Mouse (Mus musculus) intestine, embryonic 14.5 days (tissue): Measurements from ENCODE around the gene Kcnn3. TPM values are rescaled to one million over a fixed set of nuclear protein-coding genes. Genes with fewer than 3 reads are reported as not detected.

Experiments
- ATAC-seq: fragments of 200-750 bp; cut with Nextera tagmentation; replicated peaks from 2 replicates; pipeline ENCODE4 v1.8.0; 2017; ENCODE audit warnings: low read depth, moderate number of reproducible peaks, moderate TSS enrichment, moderate library complexity; ENCODE audit not compliant: low FRiP score, low TSS enrichment
- DNase-seq: peaks from one replicate; pipeline ENCODE4 v3.0.0-alpha.2; 2018; ENCODE audit warnings: low spot score
- H3K27ac ChIP-seq: fragments of 300-500 bp; sonication (generic); 2 replicates; pipeline ENCODE4 v1.5.1; 2014; ENCODE audit warnings: low read depth, mild to moderate bottlenecking, control low read depth
- H3K27me3 ChIP-seq: fragments of 300-500 bp; sonication (generic); replicated peaks from 2 replicates; pipeline ENCODE4 v1.6.1; 2014; ENCODE audit warnings: low read length, control low read depth; ENCODE audit not compliant: control insufficient read depth, insufficient read depth
- H3K36me3 ChIP-seq: fragments of 300-500 bp; sonication (generic); 2 replicates; pipeline ENCODE4 v1.6.1; 2014; ENCODE audit warnings: low read length, control low read depth; ENCODE audit not compliant: control insufficient read depth, insufficient read depth
- H3K4me1 ChIP-seq: fragments of 300-500 bp; sonication (generic); replicated peaks from 2 replicates; pipeline ENCODE4 v1.6.1; 2014; ENCODE audit warnings: low read length, control low read depth, mixed read lengths; ENCODE audit not compliant: control insufficient read depth, insufficient read depth
- H3K4me2 ChIP-seq: fragments of 300-500 bp; sonication (generic); 2 replicates; pipeline ENCODE4 v1.6.1; 2014; ENCODE audit warnings: low read length
- H3K4me3 ChIP-seq: fragments of 300-500 bp; sonication (generic); 2 replicates; pipeline ENCODE4 v1.5.1; 2014; ENCODE audit warnings: low read depth, low read length, control low read depth, mixed read lengths
- H3K9ac ChIP-seq: fragments of 300-500 bp; sonication (generic); 2 replicates; pipeline ENCODE4 v1.6.1; 2014; ENCODE audit warnings: mild to moderate bottlenecking, low read length
- H3K9me3 ChIP-seq: fragments of 300-500 bp; sonication (generic); 2 replicates; pipeline ENCODE4 v1.6.1; 2016; ENCODE audit warnings: low read length, control low read depth; ENCODE audit not compliant: control insufficient read depth
- WGBS: fragments of 180-500 bp; shearing (Covaris S2); extraction: QIAGEN DNeasy Blood & Tissue Kit; methylation state at CpG from one replicate; pipeline ENCODE4 v1.1.7; 2014; 5-methylcytosine and 5-hydroxymethylcytosine counted together
- polyA plus RNA-seq: library from polyadenylated mRNA; unstranded; fragments of >200 nt; fragmentation: Nextera tagmentation; extraction: Ambion mirVana; gene quantifications from 2 replicates; pipeline ENCODE4 v1.2.1, GENCODE M21; 2014

Kcnn3 gene
- polyA plus RNA-seq, 1 experiment from 2014 or later, result 5.6 TPM

- Histone ChIP-seq H3K4me2 (no peak overlapping the region), H3K27me3 (no peaks in the 10 kb centered on the region), H3K9ac (no peak overlapping the region), H3K27ac (peak overlapping the region; percentile 91), H3K9me3 (no peaks in the 10 kb centered on the region), H3K4me3 (no peak overlapping the region), H3K36me3 (no peaks in the 10 kb centered on the region), H3K4me1 (peaks cover 35% of the 10 kb centered on the region)
- ATAC-seq (no peak), DNase-seq (peak; percentile 66)
- 40% methylated on average over 3 of the region's 3 CpGs for WGBS
These were observed 109.8 kb downstream of the Kcnn3 start for GRCm38 (mm10) chr3:89629811-89630210.

- H3K4me2 ChIP-seq, result no peak overlapping the region
- ATAC-seq (peak; percentile 71; the same call in 1 of the 2 replicates), DNase-seq (no peak)
- peak overlapping the region; percentile 75; the same call in 1 of the 2 replicates for H3K27ac ChIP-seq
- no peaks in the 10 kb centered on the region for H3K27me3 ChIP-seq
- H3K4me1 ChIP-seq, result peaks cover 30% of the 10 kb centered on the region
- H3K9me3 ChIP-seq, result no peaks in the 10 kb centered on the region
- no peak overlapping the region for H3K4me3 ChIP-seq
- WGBS, result 41% methylated on average over 5 of the region's 5 CpGs
- H3K36me3 ChIP-seq, result no peaks in the 10 kb centered on the region
- no peak overlapping the region for H3K9ac ChIP-seq
These were observed 111.8 kb downstream of the Kcnn3 start for GRCm38 (mm10) chr3:89631750-89632149.

GRCm38 (mm10) chr3:89633531-89633930, 113.6 kb downstream of the Kcnn3 start:
- DNase-seq (no peak), ATAC-seq (no peak)
- no peaks in the 10 kb centered on the region for H3K9me3 ChIP-seq
- no peak overlapping the region for H3K27ac ChIP-seq
- H3K9ac ChIP-seq, result no peak overlapping the region
- H3K4me3 ChIP-seq, result no peak overlapping the region
- 87% methylated on average over 6 of the region's 6 CpGs for WGBS
- H3K4me2 ChIP-seq, result no peak overlapping the region
- H3K36me3 ChIP-seq, result no peaks in the 10 kb centered on the region
- H3K4me1 ChIP-seq, result peaks cover 30% of the 10 kb centered on the region
- no peaks in the 10 kb centered on the region for H3K27me3 ChIP-seq

GRCm38 (mm10) chr3:89633941-89634340, 114.0 kb downstream of the Kcnn3 start:
- no peak overlapping the region for H3K4me2 ChIP-seq
- H3K27me3 ChIP-seq, result no peaks in the 10 kb centered on the region
- peaks cover 30% of the 10 kb centered on the region for H3K4me1 ChIP-seq
- H3K9me3 ChIP-seq, result no peaks in the 10 kb centered on the region
- H3K4me3 ChIP-seq, result no peak overlapping the region
- ATAC-seq, result peak; percentile 34; the same call in 1 of the 2 replicates
- no peak overlapping the region for H3K9ac ChIP-seq
- H3K27ac ChIP-seq, result no peak overlapping the region
- no peaks in the 10 kb centered on the region for H3K36me3 ChIP-seq
- DNase-seq, result no peak
- 84% methylated on average over 6 of the region's 6 CpGs for WGBS

GRCm38 (mm10) chr3:89640804-89641203, 120.8 kb downstream of the Kcnn3 start:
- 18% methylated on average over 3 of the region's 3 CpGs for WGBS
- no peaks in the 10 kb centered on the region for H3K27me3 ChIP-seq
- ATAC-seq, result no peak
- no peak overlapping the region for H3K27ac ChIP-seq
- H3K9me3 ChIP-seq, result no peaks in the 10 kb centered on the region
- 0 out of 2 replicates have a peak, but pooled peaks cover 8% of the 10 kb centered on the region for H3K4me1 ChIP-seq
- H3K36me3 ChIP-seq, result no peaks in the 10 kb centered on the region
- H3K9ac ChIP-seq, result no peak overlapping the region
- DNase-seq, result no peak
- H3K4me2 ChIP-seq, result no peak overlapping the region
- no peak overlapping the region for H3K4me3 ChIP-seq

GRCm38 (mm10) chr3:89643391-89643790, 123.4 kb downstream of the Kcnn3 start:
- no peak overlapping the region for H3K4me2 ChIP-seq
- H3K27me3 ChIP-seq, result no peaks in the 10 kb centered on the region
- peaks cover 17% of the 10 kb centered on the region for H3K4me1 ChIP-seq
- no peak overlapping the region for H3K9ac ChIP-seq
- DNase-seq, result no peak
- H3K27ac ChIP-seq, result no peak overlapping the region
- 31% methylated on average over 8 of the region's 8 CpGs for WGBS
- H3K36me3 ChIP-seq, result no peaks in the 10 kb centered on the region
- no peak overlapping the region for H3K4me3 ChIP-seq
- no peaks in the 10 kb centered on the region for H3K9me3 ChIP-seq
- ATAC-seq, result no peak

- Histone ChIP-seq H3K9me3 (no peaks in the 10 kb centered on the region), H3K36me3 (no peaks in the 10 kb centered on the region), H3K27me3 (no peaks in the 10 kb centered on the region), H3K9ac (no peak overlapping the region), H3K4me2 (no peak overlapping the region), H3K4me3 (no peak overlapping the region), H3K27ac (peak overlapping the region; percentile 39; the same call in 1 of the 2 replicates), H3K4me1 (peaks cover 17% of the 10 kb centered on the region)
- ATAC-seq (no peak), DNase-seq (no peak)
- 44% methylated on average over 5 of the region's 5 CpGs for WGBS
These were observed 126.9 kb downstream of the Kcnn3 start for GRCm38 (mm10) chr3:89646813-89647255.

GRCm38 (mm10) chr3:89647268-89647874, 127.4 kb downstream of the Kcnn3 start:
- Histone ChIP-seq H3K4me1 (peaks cover 17% of the 10 kb centered on the region), H3K27ac (peak overlapping the region; percentile 39; the same call in 1 of the 2 replicates), H3K9ac (no peak overlapping the region), H3K9me3 (no peaks in the 10 kb centered on the region), H3K27me3 (no peaks in the 10 kb centered on the region), H3K4me3 (no peak overlapping the region), H3K36me3 (no peaks in the 10 kb centered on the region), H3K4me2 (no peak overlapping the region)
- DNase-seq (no peak), ATAC-seq (no peak)
- WGBS, result 72% methylated on average over 6 of the region's 6 CpGs

GRCm38 (mm10) chr3:89649890-89650289, 129.9 kb downstream of the Kcnn3 start:
- Histone ChIP-seq H3K9ac (no peak overlapping the region), H3K4me3 (no peak overlapping the region), H3K4me2 (no peak overlapping the region), H3K36me3 (no peaks in the 10 kb centered on the region), H3K27ac (no peak overlapping the region), H3K4me1 (peaks cover 9% of the 10 kb centered on the region), H3K27me3 (no peaks in the 10 kb centered on the region), H3K9me3 (no peaks in the 10 kb centered on the region)
- ATAC-seq (no peak), DNase-seq (no peak)
- 84% methylated on average over 7 of the region's 7 CpGs for WGBS
